Mouse (Mus musculus) ES-Bruce4 (cell line): ENCODE results near the gene Cnnm2. TPM values are rescaled to one million over a fixed set of nuclear protein-coding genes. Genes with fewer than 3 reads are reported as not detected.

Experiments
- H3K27ac ChIP-seq: 2 replicates; pipeline ENCODE4 v1.5.1; 2012; ENCODE audit warnings: low read length, inconsistent platforms; ENCODE audit not compliant: insufficient read depth
- H3K27me3 ChIP-seq: 2 replicates; pipeline ENCODE4 v1.6.1; 2012; ENCODE audit warnings: mild to moderate bottlenecking, low read length, inconsistent platforms; ENCODE audit not compliant: control insufficient read depth, poor library complexity, insufficient read depth, severe bottlenecking
- H3K36me3 ChIP-seq: 2 replicates; pipeline ENCODE4 v1.6.1; 2012; ENCODE audit warnings: inconsistent platforms, mild to moderate bottlenecking, low read length, moderate library complexity; ENCODE audit not compliant: control insufficient read depth, poor library complexity, insufficient read depth, severe bottlenecking
- H3K4me1 ChIP-seq: one replicate; pipeline ENCODE4 v1.8.1; 2011; ENCODE audit warnings: low read length; ENCODE audit not compliant: control insufficient read depth, insufficient read depth
- H3K4me3 ChIP-seq: 2 replicates; pipeline ENCODE4 v1.5.1; 2011; ENCODE audit warnings: low read depth, mild to moderate bottlenecking, low read length
- H3K9ac ChIP-seq: 2 replicates; pipeline ENCODE4 v1.6.1; 2012; ENCODE audit warnings: low read depth, mild to moderate bottlenecking, inconsistent platforms; ENCODE audit not compliant: poor library complexity, severe bottlenecking
- H3K9me3 ChIP-seq: replicated peaks from 2 replicates; pipeline ENCODE4 v1.6.1; 2012; ENCODE audit warnings: mild to moderate bottlenecking, low read length, inconsistent platforms; ENCODE audit not compliant: control insufficient read depth, poor library complexity, insufficient read depth, severe bottlenecking
- CTCF ChIP-seq: IDR thresholded peaks from one replicate; pipeline ENCODE4 v1.8.1; 2011; ENCODE audit warnings: low read depth, low read length
- EP300 ChIP-seq: IDR thresholded peaks from 2 replicates; pipeline ENCODE4 v1.6.1; 2011; ENCODE audit warnings: low read depth, low read length; ENCODE audit not compliant: insufficient read depth
- POLR2A ChIP-seq: IDR thresholded peaks from one replicate; pipeline ENCODE4 v1.8.1; 2011; ENCODE audit warnings: low read length; ENCODE audit not compliant: insufficient read depth
- polyA plus RNA-seq: library from polyadenylated mRNA; stranded (reverse); fragments of >200 nt; gene quantifications from 2 replicates; pipeline ENCODE4 v1.2.4, GENCODE M21; 2011; ENCODE audit warnings: low read depth; ENCODE audit not compliant: missing spikeins, insufficient read depth, insufficient read length

Cnnm2 gene
- 12.1 and 14.8 TPM in 2 replicates for polyA plus RNA-seq

GRCm38 (mm10) chr19:46761247-46761946 is at the start of gene Cnnm2:
Gene Cnnm2 (plus strand): TSS chr19:46761596.
- H3K27ac ChIP-seq = peak within 1 kb of the TSS; percentile 18; the same call in 1 of the 2 replicates
- no peaks in the 10 kb centered on the region for H3K27me3 ChIP-seq
- no peaks in the 10 kb centered on the region for H3K36me3 ChIP-seq
- TF ChIP-seq EP300 (peak; percentile 39; the same call in 1 of the 2 replicates), CTCF (no peak), POLR2A (peak; percentile 64)
- peak within 1 kb of the TSS; percentile 75 for H3K9ac ChIP-seq
- H3K4me1 ChIP-seq = peaks cover 2% of the 10 kb centered on the region
- no peaks in the 10 kb centered on the region for H3K9me3 ChIP-seq
- peak within 1 kb of the TSS; percentile 75 for H3K4me3 ChIP-seq

GRCm38 (mm10) chr19:46714234-46714633 is 47.2 kb upstream of the Cnnm2 start:
- H3K4me1 ChIP-seq = no peaks in the 10 kb centered on the region
- no peaks in the 10 kb centered on the region for H3K9me3 ChIP-seq
- no peak overlapping the region for H3K27ac ChIP-seq
- TF ChIP-seq EP300 = no peak
- TF ChIP-seq POLR2A = no peak
- no peak for TF ChIP-seq CTCF
- no peak overlapping the region for H3K4me3 ChIP-seq
- H3K9ac ChIP-seq = no peak overlapping the region
- H3K36me3 ChIP-seq = no peaks in the 10 kb centered on the region
- H3K27me3 ChIP-seq = no peaks in the 10 kb centered on the region

- Histone ChIP-seq H3K27me3 (no peaks in the 10 kb centered on the region), H3K9me3 (no peaks in the 10 kb centered on the region), H3K27ac (no peak overlapping the region), H3K36me3 (no peaks in the 10 kb centered on the region), H3K4me1 (no peaks in the 10 kb centered on the region), H3K4me3 (no peak overlapping the region), H3K9ac (no peak overlapping the region)
- TF ChIP-seq POLR2A (no peak), CTCF (no peak), EP300 (no peak)
Observed at GRCm38 (mm10) chr19:46715016-46715415, 46.4 kb upstream of the Cnnm2 start.

GRCm38 (mm10) chr19:46718150-46718549 is 43.2 kb upstream of the Cnnm2 start:
- no peak overlapping the region for H3K27ac ChIP-seq
- H3K4me3 ChIP-seq = no peak overlapping the region
- H3K9ac ChIP-seq = no peak overlapping the region
- TF ChIP-seq POLR2A (no peak), CTCF (no peak), EP300 (no peak)
- no peaks in the 10 kb centered on the region for H3K4me1 ChIP-seq
- H3K36me3 ChIP-seq = no peaks in the 10 kb centered on the region
- no peaks in the 10 kb centered on the region for H3K27me3 ChIP-seq
- H3K9me3 ChIP-seq = no peaks in the 10 kb centered on the region

GRCm38 (mm10) chr19:46724411-46724810 is 37.0 kb upstream of the Cnnm2 start:
- H3K36me3 ChIP-seq = no peaks in the 10 kb centered on the region
- no peak overlapping the region for H3K9ac ChIP-seq
- no peaks in the 10 kb centered on the region for H3K4me1 ChIP-seq
- TF ChIP-seq CTCF (peak; percentile 68), POLR2A (no peak)
- no peak overlapping the region for H3K27ac ChIP-seq
- H3K27me3 ChIP-seq = no peaks in the 10 kb centered on the region
- no peaks in the 10 kb centered on the region for H3K9me3 ChIP-seq
- H3K4me3 ChIP-seq = no peak overlapping the region; the same call in 1 of the 2 replicates

- no peak overlapping the region for H3K9ac ChIP-seq
- no peaks in the 10 kb centered on the region for H3K27me3 ChIP-seq
- H3K9me3 ChIP-seq = no peaks in the 10 kb centered on the region
- H3K4me1 ChIP-seq = no peaks in the 10 kb centered on the region
- H3K4me3 ChIP-seq = no peak overlapping the region
- TF ChIP-seq CTCF = no peak
- TF ChIP-seq POLR2A = no peak
- no peak for TF ChIP-seq EP300
- no peak overlapping the region for H3K27ac ChIP-seq
- no peaks in the 10 kb centered on the region for H3K36me3 ChIP-seq
Observed at GRCm38 (mm10) chr19:46726142-46726541, 35.3 kb upstream of the Cnnm2 start.
